Mouse (Mus musculus) adrenal gland, adult 18-20 months (tissue): ENCODE measurements at regions not wholly inside any gene's neighbourhood (a gene's known extent, or its start where the extent isn't known, plus 50 kb on each side); places are given as distances from the start of the nearest gene placed in this dataset.
A peak's percentile ranks its signal among the peaks of the same experiment; 100 is the strongest.

ENCODE experiments used
- DNase-seq, 2 experiments: peaks; one replicate each; pipeline ENCODE4 v3.0.0; 2021 to 2022; ENCODE audit warnings: low spot score in 2 of 2

GRCm38 (mm10) chr10:111419375-111420194, 53.4 kb upstream of the Nap1l1 start:
- DNase-seq = no peak

GRCm38 (mm10) chr10:111420195-111420838, 52.7 kb upstream of the Nap1l1 start:
- no peak for DNase-seq

DNA sequence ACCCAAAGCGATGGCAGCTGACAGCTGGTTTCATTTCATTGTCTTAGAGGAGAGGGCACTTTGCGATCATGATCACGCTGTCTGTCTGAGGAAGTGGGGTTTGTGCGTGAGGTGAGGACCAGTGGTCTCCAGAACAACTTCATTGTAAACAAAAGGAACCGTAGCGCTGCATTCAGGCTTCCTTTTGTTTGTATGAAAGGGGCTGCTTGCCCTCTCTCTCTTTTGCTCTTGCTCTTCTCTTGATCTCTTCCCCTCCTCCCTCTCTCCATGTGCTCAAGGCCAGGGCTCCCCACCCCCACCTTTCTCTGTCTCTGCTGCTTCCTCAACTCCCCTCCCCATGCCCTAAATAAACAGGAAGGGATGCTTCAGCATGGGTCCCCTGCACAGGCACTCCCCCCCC, 51.0 kb upstream of the Nap1l1 start:
- DNase-seq = no peak

DNA sequence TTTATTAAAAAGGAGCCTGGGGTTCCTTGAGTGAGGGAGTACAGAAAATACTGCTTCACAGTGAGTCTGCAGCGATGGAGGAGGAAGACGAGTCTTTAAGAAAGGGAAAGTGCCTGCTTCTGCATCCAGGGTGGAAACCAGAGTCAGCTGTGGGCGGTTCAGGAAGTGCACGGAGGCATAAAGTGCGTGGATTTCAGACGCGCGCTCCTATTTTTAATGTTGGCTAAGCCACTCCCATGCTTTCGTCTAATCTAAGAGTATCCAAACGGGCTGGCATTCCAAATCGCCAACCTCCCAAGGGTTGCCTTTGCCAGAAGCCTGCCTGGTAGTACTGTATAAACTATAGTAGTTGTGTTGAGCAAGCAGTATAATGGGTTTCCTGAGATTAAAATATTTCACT, 50.4 kb upstream of the Nap1l1 start:
- peak in 1 of 2 experiments; percentile 10 for DNase-seq
